ENCODE assay signal across 8 mouse cellular contexts in the genomic region with DNA sequence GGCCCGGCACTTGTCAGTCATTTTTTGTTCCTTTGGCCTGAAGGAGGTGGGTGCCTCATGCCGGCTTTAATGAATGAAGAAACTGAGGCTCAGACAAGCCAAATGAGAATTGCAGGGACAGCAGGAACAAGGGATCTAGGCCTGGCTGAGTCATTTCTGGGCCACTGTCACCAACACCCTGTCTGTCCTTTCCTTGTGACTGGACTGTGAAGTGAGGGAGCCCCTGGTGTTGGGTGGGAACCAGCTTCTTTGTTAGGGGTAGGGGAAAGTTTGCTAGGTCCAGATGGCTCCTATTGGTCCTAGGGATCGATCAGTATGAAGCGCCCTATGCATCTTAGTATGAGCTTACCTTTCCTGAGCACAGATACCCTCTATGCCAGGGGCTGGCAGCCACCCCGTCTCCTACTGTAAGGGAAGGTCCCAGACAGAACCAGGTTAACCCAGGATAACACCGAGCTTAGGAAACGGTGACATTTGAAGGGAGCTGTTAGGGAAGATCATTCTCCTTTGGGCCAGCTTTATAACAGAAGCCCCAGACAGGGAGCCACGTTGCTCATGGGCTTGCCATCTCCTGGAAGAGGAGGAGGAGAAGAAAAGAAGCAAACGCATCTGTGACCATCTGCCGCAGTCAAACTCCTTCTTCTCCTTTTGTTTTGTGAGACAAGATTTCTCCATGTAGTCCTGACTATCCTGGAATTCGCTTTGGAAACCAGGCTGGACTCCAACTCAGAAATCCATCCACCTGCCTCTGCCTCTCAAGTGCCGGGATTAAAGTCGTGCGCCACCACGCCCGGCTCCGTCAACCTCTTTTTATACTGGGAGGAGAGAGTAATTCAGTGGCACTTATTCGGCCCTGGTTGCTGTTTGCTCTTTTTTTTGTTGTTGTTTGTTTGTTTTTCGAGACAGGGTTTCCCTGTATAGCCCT. TPM values are rescaled to one million over a fixed set of nuclear protein-coding genes. Genes with fewer than 3 reads are reported as not detected.
DNase-seq lines count a peak whose midpoint lies in the region; ATAC-seq lines count a peak whose summit lies in the region.

No protein-coding gene starts in this region.

- peak; percentile 68 for DNase-seq in cerebellum, adult 9-11 months
- no peak for DNase-seq in cerebellum, adult 8-10 months
- no peak for DNase-seq in layer of hippocampus, postnatal 14 days (ENCODE audit: low spot score in 2 of 2)
- DNase-seq in embryo, embryonic 9.5 days (ENCODE audit: extremely low spot score), result no peak

- H3K36me3 ChIP-seq in megakaryocyte, embryonic 14.5 days (replicated peaks; ENCODE audit: low read length), result peaks cover 34% of the 10 kb centered on the region
- peaks cover 14% of the 10 kb centered on the region for H3K36me3 ChIP-seq in liver, embryonic 12.5 days
- no peaks in the 10 kb centered on the region for H3K36me3 ChIP-seq in stomach, embryonic 16.5 days (ENCODE audit: control insufficient read depth, insufficient read depth, low read length)

- H3K9me3 ChIP-seq in megakaryocyte, embryonic 14.5 days, result no peaks in the 10 kb centered on the region
- H3K9me3 ChIP-seq in liver, embryonic 12.5 days (replicated peaks), result no peaks in the 10 kb centered on the region
- no peaks in the 10 kb centered on the region for H3K9me3 ChIP-seq in stomach, embryonic 16.5 days (replicated peaks; ENCODE audit: control insufficient read depth, low read length)

- peak overlapping the region; percentile 89 for H3K27ac ChIP-seq in liver, embryonic 12.5 days
- peak overlapping the region; percentile 88 for H3K27ac ChIP-seq in stomach, embryonic 16.5 days (ENCODE audit: low read length)

- peak overlapping the region; percentile 98 for H3K4me3 ChIP-seq in megakaryocyte, embryonic 14.5 days (replicated peaks)
- H3K4me3 ChIP-seq in liver, embryonic 12.5 days, result peak overlapping the region; percentile 74
- H3K4me3 ChIP-seq in stomach, embryonic 16.5 days (replicated peaks; ENCODE audit: low read length), result no peak overlapping the region

- no peak for ATAC-seq in megakaryocyte, adult 5-6 weeks (ENCODE audit: poor library complexity, severe bottlenecking)
- ATAC-seq in liver, embryonic 12.5 days, result no peak
- no peak for ATAC-seq in stomach, embryonic 16.5 days (ENCODE audit: insufficient read depth, low FRiP score)

- peaks cover 75% of the 10 kb centered on the region for H3K4me1 ChIP-seq in megakaryocyte, embryonic 14.5 days
- H3K4me1 ChIP-seq in liver, embryonic 12.5 days, result peaks cover 69% of the 10 kb centered on the region
- H3K4me1 ChIP-seq in stomach, embryonic 16.5 days (ENCODE audit: control insufficient read depth, insufficient read depth, low read length), result peaks cover 26% of the 10 kb centered on the region

- H3K27me3 ChIP-seq in megakaryocyte, embryonic 14.5 days (replicated peaks), result no peaks in the 10 kb centered on the region
- peaks cover 34% of the 10 kb centered on the region for H3K27me3 ChIP-seq in liver, embryonic 12.5 days (replicated peaks)
- peaks cover 4% of the 10 kb centered on the region; the same call in 1 of the 2 replicates for H3K27me3 ChIP-seq in stomach, embryonic 16.5 days (ENCODE audit: control insufficient read depth, insufficient read depth, low read length)

- peak overlapping the region; percentile 80 for H3K9ac ChIP-seq in liver, embryonic 12.5 days
- H3K9ac ChIP-seq in stomach, embryonic 16.5 days (ENCODE audit: low read length), result peak overlapping the region; percentile 55

- H3K4me2 ChIP-seq in liver, embryonic 12.5 days, result peak overlapping the region; percentile 99
- peak overlapping the region; percentile 88 for H3K4me2 ChIP-seq in stomach, embryonic 16.5 days (ENCODE audit: low read depth, low read length)

- 81% methylated on average over 19 of the region's 19 CpGs for WGBS in liver, embryonic 12.5 days (ENCODE audit: insufficient replicate concordance)
- 77% methylated on average over 19 of the region's 19 CpGs for WGBS in stomach, embryonic 16.5 days

RNA-seq across cellular contexts. Expression of a gene that starts 1.0 kb away (rescaled TPM):
- 102 and 106 TPM in 2 replicates for polyA plus RNA-seq in megakaryocyte, embryonic 14.5 days (2012; ENCODE audit: insufficient read depth, low replicate concordance)
- total RNA-seq in megakaryocyte, adult 5-6 weeks (2015), result 42.1 and 52.5 TPM in 2 replicates
- total RNA-seq in megakaryocyte, adult 5-6 weeks (2017), result 29.1 and 35.9 TPM in 2 replicates
- polyA plus RNA-seq in liver, embryonic 12.5 days (2016; fragmentation: Nextera tagmentation; extraction: Ambion mirVana), result 4.7 and 4.9 TPM in 2 replicates
- polyA plus RNA-seq in stomach, embryonic 16.5 days (2015; fragmentation: Nextera tagmentation; extraction: Ambion mirVana), result 10.9 and 12.1 TPM in 2 replicates
- total RNA-seq in layer of hippocampus, postnatal 14 days (2021), result 1 to 10 TPM; 7.8 to 9.4 TPM

RNA-seq across cellular contexts. Expression of a gene that starts 1.3 kb away (rescaled TPM):
- polyA plus RNA-seq in megakaryocyte, embryonic 14.5 days (2012; ENCODE audit: insufficient read depth, low replicate concordance), result 77.7 and 537 TPM in 2 replicates
- total RNA-seq in megakaryocyte, adult 5-6 weeks (2015), result 204 and 210 TPM in 2 replicates
- total RNA-seq in megakaryocyte, adult 5-6 weeks (2017), result 165 and 180 TPM in 2 replicates
- polyA plus RNA-seq in liver, embryonic 12.5 days (2016; fragmentation: Nextera tagmentation; extraction: Ambion mirVana), result 103 and 105 TPM in 2 replicates
- polyA plus RNA-seq in stomach, embryonic 16.5 days (2015; fragmentation: Nextera tagmentation; extraction: Ambion mirVana), result 148 and 153 TPM in 2 replicates
- 10 to 100 TPM; 40.1 to 47.1 TPM for total RNA-seq in layer of hippocampus, postnatal 14 days (2021)

RNA-seq across cellular contexts. Expression of a gene that starts 30.7 kb away (rescaled TPM):
- 6.7 and 12.4 TPM in 2 replicates for polyA plus RNA-seq in megakaryocyte, embryonic 14.5 days (2012; ENCODE audit: insufficient read depth, low replicate concordance)
- 4.6 and 5.2 TPM in 2 replicates for total RNA-seq in megakaryocyte, adult 5-6 weeks (2015)
- 2.0 and 3.5 TPM in 2 replicates for total RNA-seq in megakaryocyte, adult 5-6 weeks (2017)
- 5.3 and 6.7 TPM in 2 replicates for polyA plus RNA-seq in liver, embryonic 12.5 days (2016; fragmentation: Nextera tagmentation; extraction: Ambion mirVana)
- polyA plus RNA-seq in stomach, embryonic 16.5 days (2015; fragmentation: Nextera tagmentation; extraction: Ambion mirVana), result 27.2 and 27.6 TPM in 2 replicates
- 1 to 10 TPM; 2.1 to 2.6 TPM for total RNA-seq in layer of hippocampus, postnatal 14 days (2021)
